Mouse (Mus musculus) liver, adult 2 months (tissue): Measurements from ENCODE around the gene A430078G23Rik. TPM values are rescaled to one million over a fixed set of nuclear protein-coding genes. Genes with fewer than 3 reads are reported as not detected.

Experiments
- DNase-seq: peaks from one replicate; pipeline ENCODE4 v3.0.0-alpha.2; 2011; ENCODE audit warnings: low read depth, low spot score; ENCODE audit errors: extremely low read depth
- H3K27ac ChIP-seq: fragments of 200-500 bp; replicated peaks from 2 replicates; pipeline ENCODE4 v1.5.1; 2012; ENCODE audit warnings: low read depth, mild to moderate bottlenecking, control low read depth, inconsistent platforms, low read length; ENCODE audit not compliant: insufficient read depth
- H3K27me3 ChIP-seq: fragments of 200-500 bp; 2 replicates; pipeline ENCODE4 v1.6.1; 2012; ENCODE audit warnings: mild to moderate bottlenecking, moderate library complexity, low read length, inconsistent platforms; ENCODE audit not compliant: control insufficient read depth, insufficient read depth
- H3K36me3 ChIP-seq: fragments of 200-500 bp; 2 replicates; pipeline ENCODE4 v1.6.1; 2012; ENCODE audit warnings: low read length, inconsistent platforms; ENCODE audit not compliant: control insufficient read depth, insufficient read depth
- H3K4me1 ChIP-seq: fragments of 200-500 bp; 2 replicates; pipeline ENCODE4 v1.6.1; 2011; ENCODE audit warnings: low read length; ENCODE audit not compliant: control insufficient read depth, insufficient read depth
- H3K4me3 ChIP-seq: fragments of 200-500 bp; 2 replicates; pipeline ENCODE4 v1.5.1; 2011; ENCODE audit warnings: low read depth, mild to moderate bottlenecking, control low read depth, low read length, moderate library complexity; ENCODE audit not compliant: insufficient read depth
- H3K79me2 ChIP-seq: fragments of 200-500 bp; 2 replicates; pipeline ENCODE4 v1.6.1; 2012; ENCODE audit warnings: inconsistent platforms, mild to moderate bottlenecking, low read length, moderate library complexity; ENCODE audit not compliant: control insufficient read depth, insufficient read depth
- H3K9ac ChIP-seq: fragments of 200-500 bp; 2 replicates; pipeline ENCODE4 v1.6.1; 2012; ENCODE audit warnings: low read depth, mild to moderate bottlenecking, control low read depth, inconsistent platforms, low read length
- CTCF ChIP-seq: fragments of 200-500 bp; IDR thresholded peaks from 2 replicates; pipeline ENCODE4 v1.5.1; 2011; ENCODE audit warnings: low read depth, low read length, control low read depth
- POLR2A ChIP-seq: fragments of 200-500 bp; IDR thresholded peaks from 2 replicates; pipeline ENCODE4 v1.6.1; 2011; ENCODE audit warnings: low read length, control low read depth; ENCODE audit not compliant: insufficient read depth; ENCODE audit errors: extremely low read depth
- WGBS: fragments of 180-500 bp; shearing (Covaris S2); methylation state at CpG from one replicate; pipeline ENCODE4 v1.1.7; 2018; 5-methylcytosine and 5-hydroxymethylcytosine counted together
- polyA plus RNA-seq: library from polyadenylated mRNA; depleted of rRNA; stranded (reverse); fragments of >200 nt; gene quantifications from 2 replicates; pipeline ENCODE4 v1.2.3, GENCODE M21; 2012
- total RNA-seq: library from RNA; depleted of rRNA; stranded (reverse); fragments of >200 nt; gene quantifications from 2 replicates; pipeline ENCODE4 v1.2.3, GENCODE M21; 2014

The A430078G23Rik gene
- total and polyA plus RNA-seq, 2 experiments, result 0.53 to 0.74 TPM

- Histone ChIP-seq H3K36me3 (no peaks in the 10 kb centered on the region), H3K4me3 (no peak overlapping the region; the same call in 1 of the 2 replicates), H3K27me3 (no peaks in the 10 kb centered on the region), H3K9ac (no peak overlapping the region), H3K79me2 (no peaks in the 10 kb centered on the region), H3K4me1 (peaks cover 7% of the 10 kb centered on the region), H3K27ac (no peak overlapping the region)
- no peak for TF ChIP-seq POLR2A
- no peak for TF ChIP-seq CTCF
- no peak for DNase-seq
- WGBS, result 83% methylated on average over 6 of the region's 6 CpGs
Measured at GRCm38 (mm10) chr8:3353811-3354442, 712 bp downstream of the A430078G23Rik start.

DNA sequence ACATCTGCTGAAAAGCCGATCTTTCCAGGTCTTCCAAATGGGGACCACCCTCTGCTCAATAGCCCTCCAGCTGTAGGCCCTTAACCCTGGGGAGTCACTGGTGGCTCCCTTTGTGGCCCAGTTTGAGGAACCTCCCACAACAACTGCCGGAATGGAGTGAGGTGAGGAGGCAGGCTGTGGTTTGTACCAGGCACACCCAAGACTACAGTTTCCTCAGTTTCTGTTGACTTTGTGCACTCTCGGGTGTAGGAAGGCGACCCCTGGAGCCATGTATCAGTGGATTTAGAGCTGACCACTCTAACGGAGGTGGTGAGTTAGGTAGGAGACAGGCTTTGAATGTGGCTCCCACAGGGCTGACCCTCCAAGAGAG, 1.2 kb downstream of the A430078G23Rik start:
- H3K27me3 ChIP-seq, result no peaks in the 10 kb centered on the region
- no peak overlapping the region for H3K9ac ChIP-seq
- no peak for DNase-seq
- H3K4me1 ChIP-seq, result peaks cover 7% of the 10 kb centered on the region
- H3K36me3 ChIP-seq, result no peaks in the 10 kb centered on the region
- TF ChIP-seq POLR2A (no peak), CTCF (no peak)
- no peak overlapping the region for H3K4me3 ChIP-seq
- H3K79me2 ChIP-seq, result no peaks in the 10 kb centered on the region
- 85% methylated on average over 5 of the region's 5 CpGs for WGBS
- no peak overlapping the region for H3K27ac ChIP-seq

- WGBS, result 79% methylated on average over 6 of the region's 6 CpGs
- DNase-seq, result no peak
- Histone ChIP-seq H3K27me3 (no peaks in the 10 kb centered on the region), H3K4me3 (no peak overlapping the region), H3K36me3 (no peaks in the 10 kb centered on the region), H3K4me1 (peaks cover 7% of the 10 kb centered on the region), H3K79me2 (no peaks in the 10 kb centered on the region), H3K9ac (no peak overlapping the region), H3K27ac (no peak overlapping the region)
- TF ChIP-seq POLR2A (no peak), CTCF (no peak)
Measured at GRCm38 (mm10) chr8:3355586-3355985, 2.4 kb downstream of the A430078G23Rik start.

DNA sequence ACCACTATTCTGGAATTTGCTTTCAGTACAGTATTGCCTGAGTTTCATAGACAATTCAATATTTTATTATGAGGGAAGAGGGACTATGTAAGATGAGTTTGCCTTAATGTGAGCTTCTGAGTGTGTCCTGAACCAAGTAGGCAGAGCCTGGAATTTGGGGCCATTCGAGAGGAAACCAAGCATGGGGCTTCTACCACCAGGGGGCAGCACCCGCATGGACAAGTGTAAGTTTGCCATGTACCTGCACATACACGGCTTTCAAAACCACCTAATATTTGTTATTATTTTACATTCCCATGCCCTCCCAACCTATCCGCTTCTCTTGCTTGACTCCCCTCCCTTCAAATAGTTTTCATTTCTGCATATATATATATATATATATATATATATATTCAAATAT, 4.8 kb downstream of the A430078G23Rik start:
- no peaks in the 10 kb centered on the region for H3K27me3 ChIP-seq
- no peak overlapping the region for H3K27ac ChIP-seq
- TF ChIP-seq POLR2A (no peak), CTCF (peak; percentile 92)
- peak; percentile 57 for DNase-seq
- H3K4me1 ChIP-seq, result peaks cover 4% of the 10 kb centered on the region
- H3K36me3 ChIP-seq, result no peaks in the 10 kb centered on the region
- no peaks in the 10 kb centered on the region for H3K79me2 ChIP-seq
- H3K4me3 ChIP-seq, result no peak overlapping the region
- H3K9ac ChIP-seq, result no peak overlapping the region
- WGBS, result 10% methylated on average over 4 of the region's 4 CpGs

DNA sequence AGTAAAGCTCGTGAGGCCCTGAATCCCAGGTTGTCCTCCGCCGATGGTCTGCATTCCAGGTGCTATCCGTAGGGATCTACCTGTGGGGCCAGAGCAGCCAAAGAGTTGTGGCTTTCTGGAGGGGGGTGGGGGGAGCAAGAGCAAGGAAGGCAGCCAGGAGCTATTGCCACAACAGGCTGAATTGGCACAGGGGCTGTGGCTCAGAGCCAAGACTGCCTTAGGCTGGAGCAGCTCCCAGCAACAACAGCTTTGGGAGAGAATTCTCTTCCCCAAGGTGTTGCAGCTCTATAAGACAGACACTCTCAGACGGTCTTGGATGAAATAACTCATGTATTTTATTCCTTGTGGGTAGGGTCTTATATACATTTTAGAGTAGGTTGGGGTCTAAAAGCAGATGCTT, 13.9 kb downstream of the A430078G23Rik start:
- H3K36me3 ChIP-seq, result no peaks in the 10 kb centered on the region
- H3K79me2 ChIP-seq, result no peaks in the 10 kb centered on the region
- no peak overlapping the region for H3K4me3 ChIP-seq
- no peak for DNase-seq
- no peaks in the 10 kb centered on the region for H3K27me3 ChIP-seq
- H3K27ac ChIP-seq, result no peak overlapping the region
- no peaks in the 10 kb centered on the region; the same call in 1 of the 2 replicates for H3K4me1 ChIP-seq
- WGBS, result 90% methylated on average over 5 of the region's 5 CpGs
- no peak for TF ChIP-seq POLR2A
- TF ChIP-seq CTCF, result no peak
- H3K9ac ChIP-seq, result no peak overlapping the region

- TF ChIP-seq POLR2A, result no peak
- TF ChIP-seq CTCF, result no peak
- no peak overlapping the region for H3K27ac ChIP-seq
- H3K4me3 ChIP-seq, result no peak overlapping the region
- H3K79me2 ChIP-seq, result no peaks in the 10 kb centered on the region
- DNase-seq, result no peak
- no peaks in the 10 kb centered on the region; the same call in 1 of the 2 replicates for H3K4me1 ChIP-seq
- 74% methylated on average over 1 of the region's 1 CpGs for WGBS
- H3K9ac ChIP-seq, result no peak overlapping the region
- H3K27me3 ChIP-seq, result no peaks in the 10 kb centered on the region
- H3K36me3 ChIP-seq, result no peaks in the 10 kb centered on the region
Measured at GRCm38 (mm10) chr8:3368091-3368490, 14.9 kb downstream of the A430078G23Rik start.
